Mouse (Mus musculus): ENCODE measurements around the gene Sik3.
A peak's percentile ranks its signal among the peaks of the same experiment; 100 is the strongest.

Sik3 gene

DNA sequence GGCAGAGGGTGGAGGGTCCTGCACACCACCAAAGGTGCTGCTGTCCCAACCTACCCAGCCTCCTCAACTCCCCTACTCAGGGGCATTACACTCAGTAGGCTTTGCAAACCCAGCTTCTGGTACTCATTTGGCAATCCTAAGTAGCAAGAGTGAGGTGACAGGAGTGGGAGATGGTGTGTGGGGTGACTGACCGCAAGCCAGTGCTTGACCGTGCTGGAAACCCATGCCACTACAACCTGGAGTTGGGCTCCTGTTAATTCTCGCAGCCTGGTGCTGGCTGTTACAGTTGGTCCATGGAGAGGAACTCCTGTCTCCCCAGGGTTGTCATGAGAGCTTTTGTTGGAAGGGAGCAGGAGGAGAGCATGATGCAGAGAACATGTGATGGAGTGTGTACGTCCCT, 258.2 kb downstream of the Sik3 start:
- DNase-seq (ENCODE audit: extremely low spot score, low spot score), result no peak

DNA sequence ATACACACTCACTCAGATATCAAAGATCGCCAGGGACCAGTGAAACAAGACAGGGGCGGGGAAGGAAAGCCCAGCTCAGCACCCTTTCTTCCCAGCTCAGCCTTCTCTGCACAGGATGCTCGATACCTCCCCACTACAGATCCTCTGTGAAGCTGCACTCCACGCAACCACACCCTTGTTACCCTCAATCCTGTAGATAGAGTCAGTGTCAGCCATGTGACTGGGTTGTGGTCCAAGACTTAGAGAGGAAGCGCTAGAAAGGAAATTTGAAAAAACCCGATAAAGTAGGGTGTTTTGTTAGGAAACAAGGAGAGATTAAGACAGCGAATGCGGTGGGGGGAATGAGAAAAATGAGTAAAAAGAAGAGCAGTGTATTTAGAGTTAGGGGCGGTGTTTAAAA, 259.4 kb downstream of the Sik3 start:
- no peak for DNase-seq (ENCODE audit: extremely low spot score, low spot score)

DNA sequence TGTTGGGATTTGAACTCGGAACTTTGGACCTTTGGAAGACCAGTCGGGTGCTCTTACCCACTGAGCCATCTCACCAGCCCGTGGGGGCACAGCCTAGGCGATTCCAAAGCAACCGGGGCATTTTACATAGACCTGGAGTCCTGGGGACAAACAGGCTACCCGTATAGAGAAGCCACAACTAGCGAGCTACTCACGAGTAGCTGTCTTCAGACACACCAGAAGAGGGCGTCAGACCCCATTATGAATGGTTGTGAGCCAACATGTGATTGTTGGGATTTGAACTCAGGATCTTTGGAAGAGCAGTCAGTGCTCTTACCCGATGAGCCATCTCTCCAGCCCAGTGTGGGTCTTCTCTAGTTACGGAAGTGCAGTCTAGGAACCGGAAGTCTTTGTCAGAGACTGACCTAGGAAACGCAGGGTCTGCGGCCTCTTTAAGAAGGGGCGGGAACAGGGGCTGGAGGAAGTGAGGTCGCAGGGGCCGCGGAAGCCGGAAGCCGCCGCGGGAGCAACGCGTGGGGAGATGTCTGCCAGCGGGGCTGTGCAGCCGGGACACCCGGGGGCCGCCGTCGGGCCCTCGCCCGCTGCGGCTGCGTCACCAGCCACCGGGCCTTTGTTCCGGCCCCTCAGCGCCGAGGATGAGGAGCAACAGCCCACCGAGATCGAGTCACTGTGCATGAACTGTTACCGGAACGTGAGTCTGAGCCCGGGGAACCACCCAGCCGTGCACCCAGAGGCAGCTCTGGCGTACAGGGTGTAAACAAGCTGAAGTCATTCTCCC, 260.2 kb downstream of the Sik3 start, which contains the start of gene Zpr1:
Zpr1 (plus strand) TSS at position 388 of the 778 bp plus-strand sequence.
- DNase-seq (ENCODE audit: extremely low spot score, low spot score), result peak; percentile 89
